Mouse (Mus musculus): Measurements from ENCODE around the gene 1110004F10Rik. TPM values are rescaled to one million over a fixed set of nuclear protein-coding genes. Genes with fewer than 3 reads are reported as not detected.

Gene 1110004F10Rik
- total and polyA plus RNA-seq, 3 experiments = 120 to 262 (median 196) TPM

GRCm38 (mm10) chr7:116093466-116093850, 54.3 kb downstream of the 1110004F10Rik start:
- peak overlapping the region; percentile 54 for H3K27ac ChIP-seq (ENCODE audit: insufficient read depth, low read depth)
- no peaks in the 10 kb centered on the region for H3K27me3 ChIP-seq (replicated peaks)
- H3K9ac ChIP-seq (ENCODE audit: insufficient read depth, low read depth) = peak overlapping the region; percentile 86
- in situ Hi-C loops (cut with MboI; ENCODE audit: low pct_ligation_motif_present, low pct_unique_long_range_greater_than_20kb, low sequenced_read_pairs) (no loop called here), dilution Hi-C loops (cut with MboI; ENCODE audit: extremely low pct_ligation_motif_present, extremely low pct_unique_long_range_greater_than_20kb, low sequenced_read_pairs) (no loop called here)
- peaks cover 2 to 24% of the 10 kb centered on the region in 2 experiments; a peak in 3 of 4 replicates for H3K4me1 ChIP-seq (ENCODE audit: control insufficient read depth in 1 of 2, insufficient read depth in 2 of 2)
- no peak for DNase-seq (ENCODE audit: extremely low read depth)
- H3K36me3 ChIP-seq (replicated peaks in 1 of 2; ENCODE audit: control insufficient read depth in 1 of 2, insufficient read depth in 1 of 2, low read length in 1 of 2) = peaks cover 0 to 8% of the 10 kb centered on the region in 2 experiments
- H3K9me3 ChIP-seq (replicated peaks; ENCODE audit: low read length) = no peaks in the 10 kb centered on the region
- peak overlapping the region; percentile 55; the same call in 1 of the 2 replicates for H3K4me2 ChIP-seq (ENCODE audit: insufficient read depth, low read depth, poor library complexity, severe bottlenecking)
- TF ChIP-seq JUND (conservative IDR thresholded peaks at IDR 0.05; ENCODE audit: low read depth, low read length) (peak; percentile 46; the same call in 1 of the 2 replicates), NRF1 (IDR thresholded peaks at IDR 0.05; ENCODE audit: low read depth, low read length) (peak; percentile 4; the same call in 1 of the 2 replicates), IRF4 (IDR thresholded peaks at IDR 0.05; ENCODE audit: low read depth, low read length) (peak; percentile 58), MXI1 (IDR thresholded peaks at IDR 0.05; ENCODE audit: low read depth, low read length) (0 out of 2 replicates have a peak, but pooled peaks have one; percentile 32), MAX (IDR thresholded peaks at IDR 0.05; ENCODE audit: low read length) (peak; percentile 55; the same call in 1 of the 2 replicates), SIN3A (IDR thresholded peaks at IDR 0.05; ENCODE audit: low read length) (peak; percentile 58; the same call in 1 of the 2 replicates), CTCF (conservative IDR thresholded peaks at IDR 0.05 in 1 of 2, IDR thresholded peaks at IDR 0.05 in 1 of 2; ENCODE audit: low read depth in 2 of 2, low read length in 2 of 2) (peak in 1 of 2 experiments; percentile 35; a peak in 2 of 4 replicates), ELF1 (IDR thresholded peaks at IDR 0.05; ENCODE audit: low read depth, low read length) (peak; percentile 19; the same call in 1 of the 2 replicates), RCOR1 (conservative IDR thresholded peaks at IDR 0.05; ENCODE audit: low read depth, low read length) (no peak), MAZ (IDR thresholded peaks at IDR 0.05; ENCODE audit: low read depth, low read length) (peak; percentile 10; the same call in 1 of the 2 replicates), EP300 (IDR thresholded peaks at IDR 0.05; ENCODE audit: low read length) (no peak), RAD21 (IDR thresholded peaks at IDR 0.05; ENCODE audit: low read depth, low read length) (no peak), MYC (IDR thresholded peaks at IDR 0.05; ENCODE audit: low read depth, low read length) (0 out of 2 replicates have a peak, but pooled peaks have one; percentile 41)
- peak overlapping the region; percentile 70 to 80 (median 70) for H3K4me3 ChIP-seq (replicated peaks in 1 of 3; ENCODE audit: low read depth in 2 of 3, low read length in 2 of 3, poor library complexity in 1 of 3)
- peaks cover 35% of the 10 kb centered on the region for H3K79me2 ChIP-seq (replicated peaks; ENCODE audit: control insufficient read depth, extremely low read depth, insufficient read depth, poor library complexity, severe bottlenecking)

GRCm38 (mm10) chr7:116099952-116100528, 60.8 kb downstream of the 1110004F10Rik start:
- in situ Hi-C loops (cut with MboI; ENCODE audit: low pct_ligation_motif_present, low pct_unique_long_range_greater_than_20kb, low sequenced_read_pairs) (no loop called here), dilution Hi-C loops (cut with MboI; ENCODE audit: extremely low pct_ligation_motif_present, extremely low pct_unique_long_range_greater_than_20kb, low sequenced_read_pairs) (no loop called here)
- H3K4me3 ChIP-seq (replicated peaks in 1 of 3; ENCODE audit: low read depth in 2 of 3, low read length in 2 of 3, poor library complexity in 1 of 3) = no peak overlapping the region
- H3K36me3 ChIP-seq (replicated peaks in 1 of 2; ENCODE audit: control insufficient read depth in 1 of 2, insufficient read depth in 1 of 2, low read length in 1 of 2) = peaks cover 29 to 57% of the 10 kb centered on the region in 2 experiments
- no peak overlapping the region for H3K4me2 ChIP-seq (ENCODE audit: insufficient read depth, low read depth, poor library complexity, severe bottlenecking)
- DNase-seq (ENCODE audit: extremely low read depth) = no peak
- H3K27ac ChIP-seq (ENCODE audit: insufficient read depth, low read depth) = no peak overlapping the region
- peaks cover 0 to 13% of the 10 kb centered on the region in 2 experiments; a peak in 2 of 4 replicates for H3K4me1 ChIP-seq (ENCODE audit: control insufficient read depth in 1 of 2, insufficient read depth in 2 of 2)
- H3K79me2 ChIP-seq (replicated peaks; ENCODE audit: control insufficient read depth, extremely low read depth, insufficient read depth, poor library complexity, severe bottlenecking) = peaks cover 25% of the 10 kb centered on the region
- H3K9ac ChIP-seq (ENCODE audit: insufficient read depth, low read depth) = no peak overlapping the region
- no peaks in the 10 kb centered on the region for H3K9me3 ChIP-seq (replicated peaks; ENCODE audit: low read length)
- no peaks in the 10 kb centered on the region for H3K27me3 ChIP-seq (replicated peaks)
- TF ChIP-seq MXI1 (IDR thresholded peaks at IDR 0.05; ENCODE audit: low read depth, low read length) (no peak), NELFE (IDR thresholded peaks at IDR 0.05; ENCODE audit: low read depth, low read length) (no peak), UBTF (IDR thresholded peaks at IDR 0.05; ENCODE audit: low read depth, low read length) (no peak), ETS1 (conservative IDR thresholded peaks at IDR 0.05; ENCODE audit: low read depth, low read length) (no peak), ZC3H11A (IDR thresholded peaks at IDR 0.05; ENCODE audit: low read depth, low read length) (no peak), SIN3A (IDR thresholded peaks at IDR 0.05; ENCODE audit: low read length) (no peak), CTCF (conservative IDR thresholded peaks at IDR 0.05 in 1 of 2, IDR thresholded peaks at IDR 0.05 in 1 of 2; ENCODE audit: low read depth in 2 of 2, low read length in 2 of 2) (no peak), GABPA (IDR thresholded peaks at IDR 0.05; ENCODE audit: insufficient replicate concordance, low read depth, low read length) (no peak), MAZ (IDR thresholded peaks at IDR 0.05; ENCODE audit: low read depth, low read length) (no peak), TBP (conservative IDR thresholded peaks at IDR 0.05; ENCODE audit: low read depth, low read length) (no peak), MEF2A (IDR thresholded peaks at IDR 0.05; ENCODE audit: borderline replicate concordance, low read depth, low read length) (no peak), NRF1 (IDR thresholded peaks at IDR 0.05; ENCODE audit: low read depth, low read length) (no peak), JUN (IDR thresholded peaks at IDR 0.05; ENCODE audit: insufficient read depth, low read depth, low read length) (no peak), MYC (IDR thresholded peaks at IDR 0.05; ENCODE audit: low read depth, low read length) (no peak), CHD1 (IDR thresholded peaks at IDR 0.05; ENCODE audit: low read depth, low read length) (no peak), ZKSCAN1 (IDR thresholded peaks at IDR 0.05; ENCODE audit: borderline replicate concordance, low read depth, low read length) (no peak), KAT2A (IDR thresholded peaks at IDR 0.05; ENCODE audit: insufficient replicate concordance, low read length) (no peak), JUND (conservative IDR thresholded peaks at IDR 0.05; ENCODE audit: low read depth, low read length) (no peak), HCFC1 (IDR thresholded peaks at IDR 0.05; ENCODE audit: low read depth, low read length) (no peak)
